Mouse (Mus musculus): Measurements from ENCODE around the gene H6pd. TPM values are rescaled to one million over a fixed set of nuclear protein-coding genes. Genes with fewer than 3 reads are reported as not detected.

H6pd gene
- polyA plus RNA-seq, 1 experiment: 21.8 TPM

GRCm38 (mm10) chr4:149975730-149976254, 33.0 kb downstream of the H6pd start:
- TF ChIP-seq MAX (IDR thresholded peaks at IDR 0.05; ENCODE audit: low read depth) (no peak), POLR2AphosphoS2 (IDR thresholded peaks at IDR 0.05; ENCODE audit: insufficient read length, low read depth) (no peak), SRF (IDR thresholded peaks at IDR 0.05; ENCODE audit: control insufficient read depth, insufficient read length, low read depth) (no peak), E2F4 (IDR thresholded peaks at IDR 0.05; ENCODE audit: insufficient read depth) (no peak), MYOG (IDR thresholded peaks at IDR 0.05; ENCODE audit: control insufficient read depth in 1 of 3, insufficient read depth in 1 of 3, insufficient read length in 2 of 3, low read depth in 2 of 3) (no peak), REST (IDR thresholded peaks at IDR 0.05; ENCODE audit: insufficient read depth, insufficient read length) (no peak), POLR2A (IDR thresholded peaks at IDR 0.05; ENCODE audit: insufficient read length, low read depth) (no peak), MYOD1 (IDR thresholded peaks at IDR 0.05; ENCODE audit: control insufficient read depth in 1 of 3, insufficient read length in 2 of 3, low read depth in 2 of 3) (peak in 1 of 3 experiments; percentile 55), USF1 (IDR thresholded peaks at IDR 0.05; ENCODE audit: low read depth) (no peak)
- no peaks in the 10 kb centered on the region for H3K79me2 ChIP-seq (ENCODE audit: control insufficient read depth, insufficient read depth)
- H3K4me2 ChIP-seq (ENCODE audit: low read depth): no peak overlapping the region
- H3K36me3 ChIP-seq (ENCODE audit: control insufficient read depth, insufficient read depth): no peaks in the 10 kb centered on the region
- H3ac ChIP-seq (ENCODE audit: control insufficient read depth, insufficient read length): no peak overlapping the region
- H3K27me3 ChIP-seq (ENCODE audit: control insufficient read depth, insufficient read depth, insufficient read length): no peaks in the 10 kb centered on the region
- H3K4me3 ChIP-seq: no peak overlapping the region

- no peak overlapping the region for H3K4me3 ChIP-seq
- no peaks in the 10 kb centered on the region for H3K36me3 ChIP-seq (ENCODE audit: control insufficient read depth, insufficient read depth)
- no peak overlapping the region for H3K4me2 ChIP-seq (ENCODE audit: low read depth)
- H3K79me2 ChIP-seq (ENCODE audit: control insufficient read depth, insufficient read depth): no peaks in the 10 kb centered on the region
- no peaks in the 10 kb centered on the region for H3K27me3 ChIP-seq (ENCODE audit: control insufficient read depth, insufficient read depth, insufficient read length)
- H3ac ChIP-seq (ENCODE audit: control insufficient read depth, insufficient read length): no peak overlapping the region
- no peak for TF ChIP-seq SRF (IDR thresholded peaks at IDR 0.05; ENCODE audit: control insufficient read depth, insufficient read length, low read depth)
- TF ChIP-seq TCF3 (IDR thresholded peaks at IDR 0.05; ENCODE audit: insufficient read length, low read depth): no peak
- no peak for TF ChIP-seq MAX (IDR thresholded peaks at IDR 0.05; ENCODE audit: low read depth)
- no peak for TF ChIP-seq MYOG (IDR thresholded peaks at IDR 0.05; ENCODE audit: control insufficient read depth in 1 of 3, insufficient read depth in 1 of 3, insufficient read length in 2 of 3, low read depth in 2 of 3)
- TF ChIP-seq MYOD1 (IDR thresholded peaks at IDR 0.05; ENCODE audit: control insufficient read depth in 1 of 3, insufficient read length in 2 of 3, low read depth in 2 of 3): peak in 1 of 3 experiments; percentile 54
- no peak for TF ChIP-seq POLR2AphosphoS2 (IDR thresholded peaks at IDR 0.05; ENCODE audit: insufficient read length, low read depth)
- TF ChIP-seq REST (IDR thresholded peaks at IDR 0.05; ENCODE audit: insufficient read depth, insufficient read length): no peak
- no peak for TF ChIP-seq TCF12 (IDR thresholded peaks at IDR 0.05; ENCODE audit: insufficient read depth, poor library complexity, severe bottlenecking)
- TF ChIP-seq CEBPB (IDR thresholded peaks at IDR 0.05; ENCODE audit: insufficient read depth, poor library complexity, severe bottlenecking): no peak
- peak; percentile 38 for TF ChIP-seq USF1 (IDR thresholded peaks at IDR 0.05; ENCODE audit: low read depth)
- no peak for TF ChIP-seq E2F4 (IDR thresholded peaks at IDR 0.05; ENCODE audit: insufficient read depth)
- no peak for TF ChIP-seq POLR2A (IDR thresholded peaks at IDR 0.05; ENCODE audit: insufficient read length, low read depth)
Measured at GRCm38 (mm10) chr4:149975291-149975690, 33.5 kb downstream of the H6pd start.

- Histone ChIP-seq H3K4me2 (ENCODE audit: low read depth) (no peak overlapping the region), H3K4me3 (no peak overlapping the region), H3K79me2 (ENCODE audit: control insufficient read depth, insufficient read depth) (no peaks in the 10 kb centered on the region), H3K27me3 (ENCODE audit: control insufficient read depth, insufficient read depth, insufficient read length) (no peaks in the 10 kb centered on the region), H3ac (ENCODE audit: control insufficient read depth, insufficient read length) (no peak overlapping the region), H3K36me3 (ENCODE audit: control insufficient read depth, insufficient read depth) (no peaks in the 10 kb centered on the region)
- TF ChIP-seq CEBPB (IDR thresholded peaks at IDR 0.05; ENCODE audit: insufficient read depth, poor library complexity, severe bottlenecking): no peak
- TF ChIP-seq TCF12 (IDR thresholded peaks at IDR 0.05; ENCODE audit: insufficient read depth, poor library complexity, severe bottlenecking): no peak
- TF ChIP-seq USF1 (IDR thresholded peaks at IDR 0.05; ENCODE audit: low read depth): no peak
- TF ChIP-seq E2F4 (IDR thresholded peaks at IDR 0.05; ENCODE audit: insufficient read depth): no peak
- TF ChIP-seq MAX (IDR thresholded peaks at IDR 0.05; ENCODE audit: low read depth): no peak
- no peak for TF ChIP-seq SRF (IDR thresholded peaks at IDR 0.05; ENCODE audit: control insufficient read depth, insufficient read length, low read depth)
- TF ChIP-seq MYOD1 (IDR thresholded peaks at IDR 0.05; ENCODE audit: control insufficient read depth in 1 of 3, insufficient read length in 2 of 3, low read depth in 2 of 3): no peak
- TF ChIP-seq MYOG (IDR thresholded peaks at IDR 0.05; ENCODE audit: control insufficient read depth in 1 of 3, insufficient read depth in 1 of 3, insufficient read length in 2 of 3, low read depth in 2 of 3): no peak
- TF ChIP-seq POLR2A (IDR thresholded peaks at IDR 0.05; ENCODE audit: insufficient read length, low read depth): no peak
- TF ChIP-seq REST (IDR thresholded peaks at IDR 0.05; ENCODE audit: insufficient read depth, insufficient read length): no peak
- TF ChIP-seq TCF3 (IDR thresholded peaks at IDR 0.05; ENCODE audit: insufficient read length, low read depth): no peak
- TF ChIP-seq POLR2AphosphoS2 (IDR thresholded peaks at IDR 0.05; ENCODE audit: insufficient read length, low read depth): no peak
Measured at GRCm38 (mm10) chr4:149971393-149971792, 37.4 kb downstream of the H6pd start.

- H3K4me2 ChIP-seq (ENCODE audit: low read depth): no peak overlapping the region
- no peak for TF ChIP-seq CEBPB (IDR thresholded peaks at IDR 0.05; ENCODE audit: insufficient read depth, poor library complexity, severe bottlenecking)
- no peak overlapping the region for H3ac ChIP-seq (ENCODE audit: control insufficient read depth, insufficient read length)
- no peaks in the 10 kb centered on the region for H3K36me3 ChIP-seq (ENCODE audit: control insufficient read depth, insufficient read depth)
- H3K79me2 ChIP-seq (ENCODE audit: control insufficient read depth, insufficient read depth): no peaks in the 10 kb centered on the region
- no peaks in the 10 kb centered on the region for H3K27me3 ChIP-seq (ENCODE audit: control insufficient read depth, insufficient read depth, insufficient read length)
- H3K4me3 ChIP-seq: no peak overlapping the region
Measured at GRCm38 (mm10) chr4:149968526-149968925, 40.3 kb downstream of the H6pd start.

- Histone ChIP-seq H3K36me3 (ENCODE audit: control insufficient read depth, insufficient read depth) (no peaks in the 10 kb centered on the region), H3K4me2 (ENCODE audit: low read depth) (no peak overlapping the region), H3ac (ENCODE audit: control insufficient read depth, insufficient read length) (no peak overlapping the region), H3K4me3 (no peak overlapping the region), H3K79me2 (ENCODE audit: control insufficient read depth, insufficient read depth) (no peaks in the 10 kb centered on the region), H3K27me3 (ENCODE audit: control insufficient read depth, insufficient read depth, insufficient read length) (no peaks in the 10 kb centered on the region)
- TF ChIP-seq CEBPB (IDR thresholded peaks at IDR 0.05; ENCODE audit: insufficient read depth, poor library complexity, severe bottlenecking) (no peak), MAX (IDR thresholded peaks at IDR 0.05; ENCODE audit: low read depth) (no peak), MYOG (IDR thresholded peaks at IDR 0.05; ENCODE audit: control insufficient read depth in 1 of 3, insufficient read depth in 1 of 3, insufficient read length in 2 of 3, low read depth in 2 of 3) (no peak), POLR2AphosphoS2 (IDR thresholded peaks at IDR 0.05; ENCODE audit: insufficient read length, low read depth) (no peak), TCF12 (IDR thresholded peaks at IDR 0.05; ENCODE audit: insufficient read depth, poor library complexity, severe bottlenecking) (no peak), E2F4 (IDR thresholded peaks at IDR 0.05; ENCODE audit: insufficient read depth) (no peak), USF1 (IDR thresholded peaks at IDR 0.05; ENCODE audit: low read depth) (no peak), REST (IDR thresholded peaks at IDR 0.05; ENCODE audit: insufficient read depth, insufficient read length) (no peak)
Measured at GRCm38 (mm10) chr4:149966963-149967362, 41.9 kb downstream of the H6pd start.

Data from myocyte (in vitro differentiated cells).